Mouse (Mus musculus): ENCODE measurements around the gene Psmd4.

GRCm38 (mm10) chr3:95042166-95042837 is at the start of gene Psmd4:
- TF ChIP-seq CTCF (IDR thresholded peaks at IDR 0.05; ENCODE audit: low read depth, low read length) (no peak), GATA2 (IDR thresholded peaks at IDR 0.05; ENCODE audit: borderline replicate concordance, low read depth, low read length) (no peak), TAL1 (conservative IDR thresholded peaks at IDR 0.05; ENCODE audit: low read depth, low read length) (no peak)

All from G1E (cell line).